Mouse (Mus musculus): ENCODE data around the gene Stk38l. TPM values are rescaled to one million over a fixed set of nuclear protein-coding genes. Genes with fewer than 3 reads are reported as not detected.
"Not testable (repeated sequence)": the region's sequence is repeated elsewhere in the genome, so short reads cannot be mapped to it uniquely, and the experiment has no call there.

Gene Stk38l
- polyA plus RNA-seq, 1 experiment from 2014 or later = 20.1 TPM

GRCm38 (mm10) chr6:146755679-146756078, 30.9 kb downstream of the Stk38l start:
- H3K4me3 ChIP-seq = no peak overlapping the region
- no peak overlapping the region for H3K27ac ChIP-seq
- H3K4me2 ChIP-seq (replicated peaks) = no peak overlapping the region
- H3K9me3 ChIP-seq = no peaks in the 10 kb centered on the region
- no peak overlapping the region for H3K9ac ChIP-seq
- H3K36me3 ChIP-seq = 0 out of 2 replicates have a peak, but pooled peaks cover 2% of the 10 kb centered on the region
- WGBS = 94% methylated on average over 4 of the region's 4 CpGs
- no peak for ATAC-seq (ENCODE audit: insufficient number of reproducible peaks, insufficient read depth, low FRiP score, low TSS enrichment)
- H3K4me1 ChIP-seq = peaks cover 18% of the 10 kb centered on the region
- no peaks in the 10 kb centered on the region for H3K27me3 ChIP-seq

- Histone ChIP-seq H3K4me1 (peaks cover 10% of the 10 kb centered on the region), H3K27ac (no peak overlapping the region), H3K36me3 (0 out of 2 replicates have a peak, but pooled peaks cover 5% of the 10 kb centered on the region), H3K4me2 (replicated peaks) (no peak overlapping the region), H3K9me3 (no peaks in the 10 kb centered on the region), H3K4me3 (no peak overlapping the region), H3K27me3 (no peaks in the 10 kb centered on the region), H3K9ac (no peak overlapping the region)
- ATAC-seq (ENCODE audit: insufficient number of reproducible peaks, insufficient read depth, low FRiP score, low TSS enrichment) = no peak
- 96% methylated on average over 2 of the region's 2 CpGs for WGBS
These were observed 34.2 kb downstream of the Stk38l start for GRCm38 (mm10) chr6:146759027-146759426.

- ATAC-seq (ENCODE audit: insufficient number of reproducible peaks, insufficient read depth, low FRiP score, low TSS enrichment) = no peak
- WGBS = 100% methylated on average over 2 of the region's 2 CpGs
- Histone ChIP-seq H3K27ac (no peak overlapping the region), H3K27me3 (no peaks in the 10 kb centered on the region), H3K4me1 (peaks cover 9% of the 10 kb centered on the region), H3K4me2 (replicated peaks) (no peak overlapping the region), H3K4me3 (no peak overlapping the region), H3K9me3 (no peaks in the 10 kb centered on the region), H3K36me3 (0 out of 2 replicates have a peak, but pooled peaks cover 5% of the 10 kb centered on the region), H3K9ac (no peak overlapping the region)
These were observed 35.2 kb downstream of the Stk38l start for GRCm38 (mm10) chr6:146760022-146760421.

GRCm38 (mm10) chr6:146760736-146761135, 35.9 kb downstream of the Stk38l start:
- 0 out of 2 replicates have a peak, but pooled peaks cover 5% of the 10 kb centered on the region for H3K36me3 ChIP-seq
- peaks cover 9% of the 10 kb centered on the region for H3K4me1 ChIP-seq
- no peaks in the 10 kb centered on the region for H3K27me3 ChIP-seq
- H3K9ac ChIP-seq = no peak overlapping the region
- WGBS = 71% methylated on average over 4 of the region's 4 CpGs
- no peaks in the 10 kb centered on the region for H3K9me3 ChIP-seq
- H3K27ac ChIP-seq = no peak overlapping the region
- no peak overlapping the region for H3K4me3 ChIP-seq
- H3K4me2 ChIP-seq (replicated peaks) = no peak overlapping the region
- ATAC-seq (ENCODE audit: insufficient number of reproducible peaks, insufficient read depth, low FRiP score, low TSS enrichment) = no peak

GRCm38 (mm10) chr6:146762264-146762898, 37.6 kb downstream of the Stk38l start:
- Histone ChIP-seq H3K27me3 (no peaks in the 10 kb centered on the region), H3K9me3 (no peaks in the 10 kb centered on the region), H3K9ac (no peak overlapping the region), H3K27ac (no peak overlapping the region), H3K4me3 (no peak overlapping the region), H3K36me3 (0 out of 2 replicates have a peak, but pooled peaks cover 5% of the 10 kb centered on the region), H3K4me1 (peaks cover 2% of the 10 kb centered on the region), H3K4me2 (replicated peaks) (no peak overlapping the region)
- no peak for ATAC-seq (ENCODE audit: insufficient number of reproducible peaks, insufficient read depth, low FRiP score, low TSS enrichment)
- WGBS = 62% methylated on average over 5 of the region's 5 CpGs

GRCm38 (mm10) chr6:146764593-146764992, 39.8 kb downstream of the Stk38l start:
- Histone ChIP-seq H3K27ac (no peak overlapping the region), H3K4me3 (no peak overlapping the region), H3K36me3 (peaks cover 12% of the 10 kb centered on the region; the same call in 1 of the 2 replicates), H3K4me2 (replicated peaks) (no peak overlapping the region), H3K27me3 (no peaks in the 10 kb centered on the region), H3K4me1 (no peaks in the 10 kb centered on the region), H3K9ac (no peak overlapping the region), H3K9me3 (no peaks in the 10 kb centered on the region)
- ATAC-seq (ENCODE audit: insufficient number of reproducible peaks, insufficient read depth, low FRiP score, low TSS enrichment) = no peak
- WGBS = 50% methylated on average over 2 of the region's 2 CpGs

- H3K4me3 ChIP-seq = no peak overlapping the region
- H3K27ac ChIP-seq = no peak overlapping the region
- 80% methylated on average over 4 of the region's 4 CpGs for WGBS
These were observed 40.5 kb downstream of the Stk38l start for GRCm38 (mm10) chr6:146765270-146765669.

GRCm38 (mm10) chr6:146768813-146769404, 44.1 kb downstream of the Stk38l start:
- peaks cover 21% of the 10 kb centered on the region for H3K36me3 ChIP-seq
- no peaks in the 10 kb centered on the region for H3K27me3 ChIP-seq
- H3K4me3 ChIP-seq = no peak overlapping the region
- WGBS = 88% methylated on average over 10 of the region's 10 CpGs
- H3K27ac ChIP-seq = no peak overlapping the region
- no peak overlapping the region for H3K9ac ChIP-seq
- no peak for ATAC-seq (ENCODE audit: insufficient number of reproducible peaks, insufficient read depth, low FRiP score, low TSS enrichment)
- no peak overlapping the region for H3K4me2 ChIP-seq (replicated peaks)
- H3K9me3 ChIP-seq = no peaks in the 10 kb centered on the region
- no peaks in the 10 kb centered on the region for H3K4me1 ChIP-seq

More at GRCm38 (mm10) chr6:146765270-146765669, 40.5 kb downstream of the Stk38l start:
- Histone ChIP-seq H3K36me3 (peaks cover 12% of the 10 kb centered on the region; the same call in 1 of the 2 replicates), H3K4me1 (no peaks in the 10 kb centered on the region), H3K9ac (no peak overlapping the region), H3K9me3 (no peaks in the 10 kb centered on the region), H3K4me2 (replicated peaks) (no peak overlapping the region), H3K27me3 (no peaks in the 10 kb centered on the region)
- ATAC-seq (ENCODE audit: insufficient number of reproducible peaks, insufficient read depth, low FRiP score, low TSS enrichment) = no peak

- no peaks in the 10 kb centered on the region for H3K27me3 ChIP-seq
- 63% methylated on average over 6 of the region's 6 CpGs for WGBS
- ATAC-seq (ENCODE audit: insufficient number of reproducible peaks, insufficient read depth, low FRiP score, low TSS enrichment) = no peak
- no peaks in the 10 kb centered on the region for H3K4me1 ChIP-seq
- no peak overlapping the region for H3K9ac ChIP-seq
- no peak overlapping the region for H3K4me2 ChIP-seq (replicated peaks)
- H3K9me3 ChIP-seq = no peaks in the 10 kb centered on the region
- H3K27ac ChIP-seq = no peak overlapping the region
- H3K4me3 ChIP-seq = no peak overlapping the region
- peaks cover 26% of the 10 kb centered on the region for H3K36me3 ChIP-seq
These were observed 45.4 kb downstream of the Stk38l start for GRCm38 (mm10) chr6:146770005-146770745.

GRCm38 (mm10) chr6:146770808-146771207, 46.0 kb downstream of the Stk38l start:
- WGBS = 86% methylated on average over 5 of the region's 5 CpGs
- peaks cover 30% of the 10 kb centered on the region for H3K36me3 ChIP-seq
- H3K4me1 ChIP-seq = no peaks in the 10 kb centered on the region
- no peaks in the 10 kb centered on the region for H3K9me3 ChIP-seq
- H3K4me2 ChIP-seq (replicated peaks) = no peak overlapping the region
- ATAC-seq (ENCODE audit: insufficient number of reproducible peaks, insufficient read depth, low FRiP score, low TSS enrichment) = no peak
- no peak overlapping the region for H3K4me3 ChIP-seq
- H3K9ac ChIP-seq = no peak overlapping the region
- H3K27me3 ChIP-seq = no peaks in the 10 kb centered on the region
- no peak overlapping the region for H3K27ac ChIP-seq

- not testable (repeated sequence) for H3K4me2 ChIP-seq (replicated peaks); H3K9me3 ChIP-seq; H3K9ac ChIP-seq; H3K27me3 ChIP-seq; H3K27ac ChIP-seq; ATAC-seq (ENCODE audit: insufficient number of reproducible peaks, insufficient read depth, low FRiP score, low TSS enrichment); H3K4me1 ChIP-seq; H3K4me3 ChIP-seq
- H3K36me3 ChIP-seq = peaks cover 23% of the 10 kb centered on the region
- 83% methylated on average over 8 of the region's 8 CpGs for WGBS
These were observed 51.1 kb downstream of the Stk38l start for GRCm38 (mm10) chr6:146775864-146776263.
